Mouse (Mus musculus) v-Abl transformed pro-B cells (cell line): ENCODE measurements around the gene Trim59.
"Not testable (repeated sequence)": the region's sequence is repeated elsewhere in the genome, so short reads cannot be mapped to it uniquely, and the experiment has no call there.

Experiments used
- in situ Hi-C, 2 experiments: fragments of 400-800 bp; cut with MboI; formaldehyde crosslinking; loops; one replicate each; pipeline ENCODE4 v1.15.1; 2025; ENCODE audit not compliant: unreplicated experiment in 2 of 2

Gene Trim59

DNA sequence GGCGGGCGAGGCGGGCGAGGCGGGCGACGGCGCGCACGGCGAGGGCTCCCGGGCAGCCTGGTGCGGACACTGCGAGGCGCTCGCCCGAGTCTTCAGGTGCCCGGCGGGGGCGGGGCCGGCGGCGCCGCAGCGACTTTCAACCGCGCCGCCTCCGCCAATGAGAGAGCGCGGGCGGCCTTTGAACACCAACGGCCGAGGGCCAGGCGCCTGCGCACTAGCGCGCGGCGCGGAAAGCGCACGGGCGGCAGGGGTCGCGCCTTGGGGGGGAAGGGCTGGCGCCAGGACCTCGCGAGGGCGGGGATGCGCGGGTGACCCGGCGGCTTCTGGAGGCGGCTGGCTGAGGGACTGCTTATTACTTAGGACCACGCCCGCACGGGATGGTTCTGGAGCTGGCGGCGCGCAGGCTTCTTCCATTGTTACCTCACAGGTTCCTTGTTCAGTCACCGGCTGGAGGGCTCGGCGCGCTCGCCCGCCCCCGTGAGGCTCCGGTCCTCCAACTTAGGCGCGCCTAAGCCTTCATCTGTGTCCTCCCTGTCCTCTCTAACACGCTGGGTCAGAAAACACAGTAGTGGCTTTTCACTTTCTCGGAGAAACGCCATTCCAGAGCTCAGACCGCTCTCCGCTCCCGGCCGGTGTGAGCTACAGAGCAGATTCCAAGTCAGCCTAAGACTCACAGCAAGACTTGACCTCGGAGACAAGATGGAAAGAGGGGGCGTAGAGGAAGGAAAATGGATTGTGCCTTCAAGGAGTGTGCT is at the start of gene Trim59:
Gene Trim59, minus strand, starts transcription at position 111 of the 755 bp plus-strand sequence.
- in situ Hi-C loops: loop anchor here in 1 of 2 experiments (5.0 kb wide), 1 partner anchor 38 kb away; no protein-coding TSS in a partner anchor

DNA sequence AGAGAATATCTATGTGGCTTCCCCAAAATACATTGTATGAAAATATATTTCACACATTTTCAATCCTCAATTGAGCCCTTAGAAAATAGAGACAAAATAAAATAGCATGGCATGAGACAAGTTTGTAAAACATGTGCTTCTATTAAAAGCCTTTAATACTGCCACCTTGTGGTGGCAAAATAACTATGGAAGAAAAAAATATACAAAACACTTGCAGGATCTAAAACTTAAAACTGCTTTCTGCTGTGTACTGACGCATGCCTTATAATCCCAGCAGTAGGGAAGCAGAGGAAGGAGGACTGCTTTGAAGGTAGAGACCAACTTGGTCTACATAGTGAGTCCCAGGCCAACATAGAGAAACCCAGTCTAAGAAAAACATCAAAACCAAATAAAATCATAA is 19.4 kb upstream of the Trim59 start:
- in situ Hi-C loops: loop anchor here (5.0 to 10.0 kb wide), 4 partner anchors 97 to 999 kb away; partner anchors contain the start of gene Schip1 (in 1 of the 2)

DNA sequence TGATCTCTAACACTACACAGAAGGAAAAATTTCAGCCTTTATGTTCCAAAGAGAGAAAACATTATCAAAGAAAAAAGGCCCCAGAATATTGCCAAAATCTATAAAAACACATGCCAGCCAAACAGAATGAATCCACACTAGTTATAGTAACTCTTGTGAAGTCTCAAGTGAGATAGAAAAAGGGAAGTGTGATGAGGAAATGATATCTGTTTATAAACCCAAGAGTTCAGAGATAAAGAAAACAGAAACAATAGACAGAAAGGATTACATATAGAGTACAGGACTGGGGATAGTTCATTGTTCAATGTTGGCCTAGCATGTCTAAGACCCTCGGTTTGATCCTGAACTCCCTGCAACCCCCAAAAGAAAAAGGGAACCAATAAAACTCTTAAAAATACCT is 18.2 kb upstream of the Trim59 start:
- in situ Hi-C loops: loop anchor here (5.0 to 10.0 kb wide), 4 partner anchors 95 to 998 kb away; partner anchors contain the start of gene Schip1 (in 1 of the 2)

DNA sequence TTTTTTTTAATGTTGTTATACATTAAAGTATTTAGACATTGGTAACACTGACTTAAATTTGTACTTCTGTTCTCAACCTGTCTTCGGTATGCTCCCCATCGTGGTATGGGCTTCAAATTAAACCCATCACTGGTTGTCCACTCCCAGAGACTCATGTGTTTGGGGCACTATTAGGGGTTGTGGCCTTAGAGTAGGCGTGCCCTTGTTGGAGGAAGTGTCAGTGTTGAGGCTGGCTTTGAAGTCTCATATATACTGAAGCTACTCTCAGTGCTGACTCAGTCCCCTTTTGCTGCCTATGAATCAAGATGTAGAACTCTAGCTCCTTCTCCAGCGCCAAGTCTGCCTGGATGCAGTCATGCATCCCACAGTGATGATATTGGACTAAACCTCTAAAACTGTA is 16.1 kb upstream of the Trim59 start:
- in situ Hi-C loops: loop anchor here (5.0 to 10.0 kb wide), 4 partner anchors 93 to 996 kb away; partner anchors contain the start of gene Schip1 (in 1 of the 2)

DNA sequence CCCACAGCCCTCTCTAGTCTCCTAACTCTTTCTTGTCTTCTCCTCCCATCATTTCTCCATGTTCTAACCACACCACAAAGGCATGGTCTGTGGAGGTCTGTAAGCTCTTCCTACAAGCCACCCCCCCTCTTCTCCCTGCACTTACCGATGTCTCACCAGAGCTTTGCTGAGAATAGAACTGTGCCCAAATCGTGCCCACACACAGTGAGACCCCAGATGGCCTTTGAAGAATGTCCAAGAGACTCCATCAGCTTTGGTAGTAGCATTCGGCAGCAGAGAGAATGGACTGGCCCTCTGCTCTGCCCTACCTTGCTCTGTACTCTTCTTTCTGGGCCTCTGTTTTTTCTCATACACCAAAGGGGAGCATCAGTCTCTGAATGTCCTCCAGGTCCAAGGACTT is 11.3 kb upstream of the Trim59 start:
- in situ Hi-C loops: no loop called here

DNA sequence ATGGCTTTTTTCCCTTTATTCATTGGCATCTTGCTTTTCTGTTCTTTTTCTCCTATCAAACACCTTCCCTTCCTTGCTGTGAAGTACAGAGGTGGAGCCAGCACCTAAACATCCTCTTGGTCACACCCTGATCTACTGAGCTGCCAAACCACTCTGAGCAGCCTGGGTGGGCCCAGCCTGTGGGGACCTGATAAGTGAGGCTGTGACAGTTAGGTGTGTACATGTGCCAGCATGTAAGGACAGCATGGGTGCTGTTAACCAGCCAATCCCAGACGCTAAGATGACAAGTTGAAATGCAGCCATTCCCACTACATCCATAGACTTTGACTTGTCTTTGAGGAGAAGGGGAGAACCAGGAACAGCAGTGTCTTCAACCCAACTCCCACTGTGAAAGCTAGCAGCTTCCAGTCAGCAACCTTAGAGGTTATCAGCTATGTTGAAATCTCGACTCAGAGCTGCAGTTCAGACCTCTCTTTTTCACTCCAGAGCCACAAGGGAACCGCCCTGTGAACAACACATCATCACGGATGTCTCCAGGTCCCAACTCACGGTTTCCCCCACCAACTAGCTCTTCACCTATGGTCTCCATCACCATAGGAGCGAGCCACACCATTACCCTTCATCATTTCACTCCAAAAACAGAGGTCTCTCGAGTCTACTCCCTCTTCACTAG is 10.3 kb upstream of the Trim59 start:
- in situ Hi-C loops: no loop called here

DNA sequence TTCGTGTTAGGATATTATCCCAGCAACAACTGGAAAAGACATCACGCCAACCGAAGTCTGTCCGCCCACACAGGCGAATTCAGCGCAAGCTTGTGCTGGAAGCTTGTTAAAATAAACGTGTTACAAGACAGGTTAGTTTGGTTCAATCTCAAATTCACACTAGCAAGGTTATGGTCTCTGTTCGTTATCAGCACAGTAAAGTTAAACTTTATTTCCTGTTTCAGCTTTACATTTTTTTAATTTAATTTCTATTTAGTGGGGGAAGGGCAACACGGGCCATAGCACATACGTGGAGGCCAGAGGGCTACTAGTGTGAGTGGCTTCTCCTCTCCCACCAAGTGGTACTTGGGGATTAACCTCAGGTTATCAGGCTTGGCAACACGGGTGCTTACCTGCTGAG is 7.3 kb upstream of the Trim59 start:
- in situ Hi-C loops: no loop called here

DNA sequence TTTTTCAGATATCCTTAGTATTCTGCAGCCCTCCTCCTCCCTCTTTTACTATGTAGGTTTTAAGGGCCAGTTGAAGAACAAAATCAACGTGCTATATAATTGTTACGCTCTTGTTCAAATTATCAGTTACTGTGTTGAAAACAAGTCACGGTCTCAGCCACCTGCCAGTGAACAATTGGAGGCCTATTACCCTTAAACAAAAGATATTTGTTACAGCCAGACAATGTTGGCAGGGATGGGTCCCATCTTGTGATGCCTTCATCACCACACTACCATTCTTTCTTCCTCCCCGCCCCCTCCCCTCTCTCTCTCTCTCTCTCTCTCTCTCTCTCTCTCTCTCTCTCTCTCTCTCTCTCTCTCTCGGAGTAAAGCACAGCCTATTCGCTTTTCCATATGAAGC is 4.5 kb upstream of the Trim59 start:
- in situ Hi-C loops: no loop called here

DNA sequence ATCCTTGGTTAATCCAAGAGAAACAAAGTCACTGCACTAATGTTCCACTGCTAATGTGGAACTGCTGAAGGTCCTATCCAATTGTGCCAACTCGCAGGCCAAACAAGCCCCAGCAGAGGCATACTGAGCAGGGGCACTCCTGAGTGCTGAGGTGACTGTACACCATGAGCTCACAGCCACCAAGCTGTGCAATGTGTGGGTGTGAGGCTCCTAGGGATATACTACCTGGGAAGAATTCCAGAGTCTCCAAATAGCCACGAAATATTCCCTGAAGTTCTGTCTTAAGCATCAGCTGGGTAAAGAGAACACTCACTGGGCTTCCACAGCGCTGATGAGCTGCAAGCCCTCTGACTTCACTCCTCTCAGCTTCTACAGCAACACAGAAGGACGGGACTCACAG is 3.1 kb upstream of the Trim59 start:
- in situ Hi-C loops: no loop called here

DNA sequence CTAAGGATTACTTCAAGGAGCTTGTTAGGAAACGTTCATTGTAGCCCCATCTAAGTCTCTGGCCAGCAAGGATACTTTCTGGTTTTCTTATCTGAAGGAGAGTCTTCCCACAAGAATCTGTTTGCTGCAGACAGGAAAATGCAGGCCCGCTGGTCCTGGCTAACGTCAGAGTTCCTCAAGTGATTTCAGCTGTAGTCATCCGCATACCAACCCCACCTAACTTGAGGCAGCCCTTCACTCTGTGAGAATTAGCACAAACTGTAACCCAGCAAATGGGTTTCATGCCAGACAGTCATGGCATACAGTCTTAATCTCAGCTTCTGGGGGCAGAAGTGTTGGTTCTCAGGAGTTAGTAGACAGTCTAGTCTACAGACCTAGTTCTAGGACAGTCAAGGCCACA is 2.0 kb upstream of the Trim59 start:
- in situ Hi-C loops: no loop called here

DNA sequence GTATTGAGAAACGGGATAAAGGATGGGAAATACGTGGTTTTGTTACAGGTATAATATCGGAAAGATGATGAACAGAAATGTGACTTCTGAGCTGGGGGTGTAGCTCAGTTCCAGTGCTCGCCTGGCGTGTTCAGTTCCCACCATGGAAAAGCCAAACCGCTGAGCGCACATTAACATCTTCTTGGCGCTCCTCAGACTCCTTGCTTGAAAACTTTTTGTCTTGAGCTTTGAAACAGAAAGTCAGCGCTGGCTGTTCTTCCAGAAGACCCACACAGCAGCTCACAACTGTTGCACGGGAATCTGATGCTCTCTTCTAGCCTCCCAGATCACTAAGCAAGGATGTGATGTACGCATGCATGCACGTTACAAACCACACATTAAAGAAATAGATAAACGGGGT is 1.2 kb upstream of the Trim59 start:
- in situ Hi-C loops: no loop called here

DNA sequence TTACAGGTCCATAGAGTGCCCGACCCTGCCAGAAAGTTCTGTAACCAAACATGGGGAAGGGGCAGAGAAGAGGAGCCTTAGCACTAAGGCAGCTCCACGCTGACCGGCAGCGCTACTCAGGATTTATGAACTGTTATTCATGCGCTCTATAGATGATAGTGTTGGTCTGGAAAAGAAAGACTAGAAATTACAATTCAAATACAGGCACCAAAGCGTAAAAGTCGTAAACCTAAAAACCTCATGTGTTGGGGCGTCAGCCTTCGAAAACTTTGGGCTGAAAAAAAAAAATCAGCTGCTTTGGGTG is 797 bp upstream of the Trim59 start:
- in situ Hi-C loops: no loop called here

DNA sequence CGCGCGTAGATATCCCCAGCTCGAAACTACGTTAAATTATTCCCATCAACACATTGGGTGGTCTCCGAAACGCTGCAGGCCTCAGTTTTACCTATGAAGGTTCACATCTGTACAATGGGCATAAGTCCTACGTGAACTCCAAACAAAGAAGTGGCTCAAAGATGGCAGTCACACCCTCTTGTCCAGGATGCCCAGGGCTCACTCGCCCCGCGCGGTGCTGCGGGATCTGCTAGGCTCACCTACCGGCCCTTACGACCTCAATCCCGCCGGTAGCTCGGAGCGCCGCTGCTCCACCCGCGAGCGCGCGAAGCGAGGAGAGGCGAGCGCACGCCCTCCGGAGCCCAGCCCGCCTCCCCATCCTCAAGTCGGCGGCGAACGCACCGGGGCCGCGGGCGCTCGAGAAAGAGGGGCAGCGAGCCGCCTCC is 376 bp downstream of the Trim59 start:
- in situ Hi-C loops: loop anchor here in 1 of 2 experiments (5.0 kb wide), 1 partner anchor 37 kb away; no protein-coding TSS in a partner anchor

DNA sequence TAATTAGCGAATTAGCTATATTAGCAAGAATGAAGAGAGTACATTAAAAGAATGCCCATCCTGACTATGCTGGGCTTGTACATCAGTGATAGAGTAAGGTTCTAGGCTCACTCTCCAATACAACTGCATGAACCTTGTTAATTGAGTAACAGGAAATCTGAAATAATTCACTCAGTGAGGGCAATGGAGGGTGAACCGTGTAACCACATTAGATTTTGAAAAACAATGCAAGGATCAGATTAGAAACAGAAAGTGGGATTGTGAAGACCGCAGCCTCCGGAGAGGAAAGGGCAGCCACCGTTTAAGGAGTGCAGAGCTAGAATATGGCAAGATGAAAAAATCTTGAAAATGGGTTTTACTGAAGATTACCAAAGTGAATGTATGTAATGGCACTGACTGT is 3.3 kb downstream of the Trim59 start:
- in situ Hi-C loops: loop anchor here in 1 of 2 experiments (5.0 kb wide), 1 partner anchor 34 kb away; no protein-coding TSS in a partner anchor

DNA sequence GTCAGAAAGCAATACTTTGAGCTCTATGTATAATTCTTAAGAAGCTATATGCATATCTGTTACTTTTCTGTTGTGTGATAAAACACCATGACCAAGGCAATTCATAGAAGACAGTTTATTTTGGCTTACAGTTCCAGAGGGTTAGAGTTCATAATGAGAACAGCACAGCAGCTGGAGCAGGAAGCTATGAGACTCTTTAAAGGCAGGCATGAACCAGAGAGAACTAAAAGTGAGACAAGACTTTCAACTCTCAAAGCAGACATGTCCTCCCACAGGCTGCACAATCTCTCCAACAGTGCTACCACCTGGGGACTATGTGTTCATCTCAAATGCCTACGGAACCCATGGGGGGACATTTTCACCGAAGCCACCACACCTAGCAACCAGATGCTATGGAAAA is 4.5 kb downstream of the Trim59 start:
- in situ Hi-C loops: loop anchor here in 1 of 2 experiments (5.0 kb wide), 1 partner anchor 33 kb away; no protein-coding TSS in a partner anchor

DNA sequence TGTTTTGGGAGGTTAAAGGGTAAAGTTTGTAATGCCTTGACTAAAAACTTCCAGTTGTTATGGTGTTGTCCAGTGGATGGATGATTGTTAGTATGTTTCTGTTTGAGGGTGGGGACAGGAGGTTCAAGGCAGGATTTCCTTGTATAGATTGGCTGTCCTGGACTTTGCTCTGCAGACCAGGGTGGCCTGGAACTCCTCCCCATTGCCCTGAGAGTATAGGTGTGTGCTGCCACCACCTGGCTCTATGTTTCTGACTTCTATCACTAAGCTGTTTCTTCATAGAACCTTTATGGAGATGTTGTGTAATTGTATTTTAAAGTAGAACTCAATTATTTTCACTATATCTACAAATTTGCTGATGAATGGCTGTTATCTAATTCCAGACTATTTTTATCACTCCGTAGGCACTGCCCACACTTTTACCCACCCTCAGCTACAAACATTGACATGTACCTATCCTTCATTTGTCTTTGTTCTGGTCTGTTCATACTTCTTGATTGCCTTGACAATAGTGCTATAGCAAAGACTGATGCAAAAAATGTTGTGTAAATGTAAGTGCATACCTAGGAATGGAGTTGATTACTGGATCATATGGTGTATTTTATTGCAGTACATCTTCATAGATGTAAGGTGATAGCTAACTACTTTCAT is 18.3 kb downstream of the Trim59 start:
- in situ Hi-C loops: no loop called here

DNA sequence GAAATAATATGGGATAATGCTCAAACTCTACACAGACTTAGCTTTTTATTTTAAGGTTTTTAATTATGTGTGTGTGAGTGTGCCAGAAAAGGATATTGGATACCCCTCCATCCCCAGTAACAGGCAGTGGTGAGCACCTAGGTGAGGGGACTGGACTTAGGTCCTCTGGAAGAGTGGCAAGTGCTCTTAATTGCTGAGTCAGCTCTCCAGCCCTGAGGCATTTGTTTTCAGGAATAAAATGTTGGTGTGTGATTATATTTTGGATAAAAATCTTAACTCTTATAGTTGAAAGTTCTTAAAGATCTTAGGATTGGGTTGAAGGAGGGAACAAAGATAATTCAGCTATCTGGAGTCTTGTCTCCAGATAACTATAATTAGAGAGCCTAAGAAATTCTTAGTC is 23.8 kb downstream of the Trim59 start:
- in situ Hi-C loops: no loop called here

DNA sequence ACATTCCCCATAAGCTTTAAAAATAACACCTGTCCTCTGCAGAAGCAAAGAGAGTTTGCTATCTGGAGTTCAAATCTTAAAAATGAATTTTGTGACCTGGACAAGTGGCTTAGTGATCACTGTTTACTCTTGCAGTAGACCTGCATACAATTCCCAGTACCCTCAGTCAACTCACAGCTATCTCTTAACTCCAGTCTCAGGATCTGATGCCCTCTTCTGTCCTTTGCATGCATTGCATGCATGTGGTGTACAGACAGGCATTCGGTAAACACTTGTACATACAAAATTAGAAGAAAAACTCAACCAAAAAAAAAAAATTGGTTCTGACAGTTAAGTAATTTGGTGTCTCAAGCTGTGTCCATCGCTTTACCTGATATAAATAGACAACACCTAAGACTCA is 24.3 kb downstream of the Trim59 start:
- in situ Hi-C loops: no loop called here

DNA sequence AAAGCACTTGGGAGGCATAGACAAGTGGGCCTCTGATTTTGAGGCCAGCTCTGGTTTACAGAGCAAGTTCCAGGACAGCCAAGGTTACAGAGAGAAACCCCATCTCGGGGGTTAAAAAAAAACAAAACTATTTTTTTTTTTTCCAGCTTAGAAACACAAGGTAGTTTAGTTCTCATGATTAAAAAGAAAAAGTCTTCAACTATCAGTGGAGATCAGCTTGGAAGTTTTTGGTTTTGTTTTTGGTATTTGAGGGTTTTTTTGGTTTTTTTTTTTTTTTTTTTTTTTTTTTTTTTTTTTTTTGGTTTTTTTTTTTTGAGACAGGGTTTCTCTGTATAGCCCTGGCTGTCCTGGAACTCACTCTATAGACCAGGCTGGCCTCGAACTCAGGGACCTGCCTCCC is 25.9 kb downstream of the Trim59 start:
- in situ Hi-C loops: not testable (repeated sequence)

DNA sequence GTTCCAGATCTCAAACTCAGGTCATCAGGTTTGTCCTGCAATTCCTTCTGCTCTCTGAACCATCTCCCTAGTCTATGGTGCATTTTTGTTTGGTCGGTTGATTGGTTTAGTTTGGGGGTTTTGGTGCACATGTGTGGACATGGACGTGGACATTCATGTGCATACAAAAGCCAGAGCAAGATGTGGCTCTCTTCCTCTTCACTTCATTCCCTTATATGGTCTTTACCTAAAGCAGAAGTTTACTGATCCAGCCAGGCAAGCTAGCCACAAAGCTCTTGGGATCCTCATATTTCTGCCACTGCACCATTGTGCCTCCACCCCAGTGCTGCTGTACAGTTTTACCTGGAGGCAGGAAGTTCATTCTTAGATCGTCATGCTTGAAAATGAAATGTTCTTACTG is 27.4 kb downstream of the Trim59 start:
- in situ Hi-C loops: no loop called here

DNA sequence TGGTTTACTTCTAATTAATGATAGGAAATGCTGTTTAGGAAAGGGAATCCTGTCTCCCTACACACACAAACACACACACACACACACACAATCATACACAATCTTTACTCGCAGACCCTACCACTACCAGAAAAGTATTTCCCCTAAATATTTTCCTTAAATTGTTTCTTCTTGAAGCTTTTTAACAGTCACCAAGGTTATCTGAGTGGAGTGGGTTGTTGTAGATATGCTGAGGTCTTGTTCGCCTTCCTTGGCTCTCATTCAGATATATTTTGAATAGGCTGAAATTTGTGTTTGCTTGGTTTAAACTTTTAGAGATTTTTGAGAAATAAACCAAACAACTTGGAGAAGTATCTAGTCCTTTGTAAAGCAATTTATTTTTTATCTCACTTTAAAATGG is 35.7 kb downstream of the Trim59 start:
- in situ Hi-C loops: loop anchor here in 1 of 2 experiments (5.0 to 10.0 kb wide), 2 partner anchors 33 to 116 kb away; partner anchors contain the start of genes Kpna4 and Trim59
